Mouse (Mus musculus) cerebellum, adult 11-12 months (tissue): ENCODE measurements around the gene Cd24a.

Experiments used
- DNase-seq: peaks from one replicate; pipeline ENCODE4 v3.0.0; 2022

The Cd24a gene

DNA sequence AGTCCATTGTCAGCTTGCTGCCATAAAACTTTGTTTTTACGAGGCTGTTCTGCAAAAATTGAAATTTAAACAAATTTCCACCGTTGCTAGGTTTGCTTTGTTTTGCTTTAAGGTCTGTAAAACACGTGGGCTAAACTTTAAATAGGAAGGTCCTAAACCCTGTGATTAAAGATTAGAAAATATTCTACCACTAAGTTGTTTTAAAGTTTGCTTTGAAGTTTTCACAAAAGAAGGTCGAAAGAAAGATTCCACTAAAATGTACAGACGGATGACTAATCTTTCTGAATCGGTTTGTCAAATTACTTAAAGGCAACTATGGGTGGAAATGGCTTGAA lies at the start of gene Cd24a:
Gene Cd24a (plus strand): TSS at position 288 of the 335 bp plus-strand sequence.
- DNase-seq: no peak

- no peak for DNase-seq
These were observed 43.7 kb upstream of the Cd24a start for GRCm38 (mm10) chr10:43534382-43534781.

DNA sequence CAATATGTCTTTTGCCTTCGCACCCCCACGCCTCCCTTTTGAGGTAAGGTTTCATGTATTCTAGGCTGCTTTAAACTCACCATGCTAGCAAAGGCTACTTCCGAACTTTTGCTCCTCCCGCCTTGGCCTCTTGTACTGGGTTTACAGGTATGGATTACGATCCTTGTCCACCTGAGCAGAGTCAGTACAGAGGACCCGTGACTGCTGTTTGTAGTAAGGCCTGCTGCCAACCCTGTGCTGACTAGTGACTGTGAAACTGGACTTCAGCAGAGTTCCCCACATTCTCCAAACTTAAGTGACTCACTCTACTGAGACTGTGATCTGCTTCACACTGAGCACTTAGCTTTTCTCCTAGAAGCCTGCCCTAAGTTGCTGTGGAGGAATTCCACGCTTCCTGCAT lies 40.4 kb upstream of the Cd24a start:
- DNase-seq: no peak

GRCm38 (mm10) chr10:43538831-43539230 lies 39.3 kb upstream of the Cd24a start:
- DNase-seq: no peak

DNA sequence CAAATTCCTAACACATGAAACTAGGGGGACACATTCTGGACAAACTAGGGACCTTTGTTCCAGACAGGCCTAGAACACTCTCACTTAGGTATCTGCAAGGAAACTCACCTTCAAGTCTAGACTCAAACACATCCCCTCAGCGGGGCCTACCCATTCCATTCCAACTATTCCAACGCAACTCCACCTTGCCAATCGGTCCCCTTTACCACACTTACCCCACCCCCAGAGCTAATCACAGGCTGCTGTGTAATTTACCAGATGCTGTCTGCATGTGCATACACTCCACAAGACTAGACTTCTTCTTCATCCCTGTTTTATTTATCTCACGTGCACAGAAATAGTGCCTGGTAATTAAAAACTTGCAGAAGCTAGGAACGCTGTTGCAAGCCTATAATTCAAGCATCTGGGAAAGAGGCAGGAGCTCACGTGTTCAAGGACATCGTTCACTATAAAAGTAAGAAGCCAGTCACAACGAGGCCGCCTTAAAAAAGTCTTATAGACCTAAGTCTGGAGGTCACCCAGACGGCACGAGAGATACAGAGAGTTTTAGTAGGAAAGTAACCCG lies 38.3 kb upstream of the Cd24a start:
- peak; percentile 16 for DNase-seq

DNA sequence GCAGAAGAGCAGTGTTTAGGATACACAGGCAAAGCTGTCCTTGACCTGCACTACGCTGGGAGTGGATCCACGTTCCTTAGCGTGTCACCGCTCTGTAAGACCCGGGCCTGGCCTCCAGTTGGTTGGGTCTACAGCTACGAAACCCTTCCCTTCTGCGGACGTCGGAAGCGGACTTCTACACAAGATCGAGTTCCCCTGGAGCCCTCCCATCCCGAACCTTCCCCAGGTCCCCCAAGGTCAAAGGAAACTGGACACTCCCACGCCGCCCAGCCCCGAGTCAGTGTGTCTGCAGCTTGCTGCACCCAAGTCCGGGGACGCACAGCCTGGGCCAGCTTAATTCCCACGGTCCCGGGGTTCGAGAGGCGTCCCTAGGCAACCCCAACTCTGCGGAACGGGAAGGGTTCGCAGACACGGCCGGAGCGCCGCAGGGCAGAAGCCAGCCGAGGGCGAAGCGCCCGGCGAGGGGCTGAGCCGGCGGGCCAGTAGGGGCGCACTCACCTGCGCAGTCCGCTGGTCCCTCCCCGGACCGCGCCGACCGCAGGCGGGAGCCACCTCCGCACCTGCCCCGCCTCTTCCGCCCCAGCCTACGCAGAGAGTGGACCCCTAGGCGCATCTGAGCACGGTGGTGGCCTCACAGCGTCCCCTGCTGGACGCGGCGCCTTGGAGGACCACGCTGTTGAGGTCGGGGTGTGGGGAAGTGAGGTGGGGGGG lies 37.5 kb upstream of the Cd24a start, which contains the start of gene 1700021F05Rik:
Gene 1700021F05Rik (minus strand): TSS at position 553 of the 711 bp plus-strand sequence.
- peak; percentile 96 for DNase-seq

DNA sequence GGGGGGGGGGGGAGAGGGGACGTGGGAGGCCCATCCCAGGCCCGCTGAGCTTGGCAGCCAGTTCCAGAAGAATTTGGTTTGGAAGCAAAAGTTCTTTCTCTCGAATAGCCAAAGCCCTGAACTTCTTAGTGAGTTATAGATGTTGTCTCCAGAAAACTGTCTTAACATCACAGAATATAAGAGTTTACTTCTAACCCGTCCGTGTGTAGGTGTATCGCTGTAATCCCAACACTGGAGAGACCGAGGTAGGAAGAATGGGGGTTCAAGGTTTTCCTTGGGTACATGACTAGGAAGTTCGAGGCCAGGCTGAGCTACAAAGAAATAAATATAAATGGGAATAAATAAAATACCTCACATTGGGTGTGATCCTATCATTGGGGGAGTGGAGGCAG lies 36.9 kb upstream of the Cd24a start:
- DNase-seq: no peak

DNA sequence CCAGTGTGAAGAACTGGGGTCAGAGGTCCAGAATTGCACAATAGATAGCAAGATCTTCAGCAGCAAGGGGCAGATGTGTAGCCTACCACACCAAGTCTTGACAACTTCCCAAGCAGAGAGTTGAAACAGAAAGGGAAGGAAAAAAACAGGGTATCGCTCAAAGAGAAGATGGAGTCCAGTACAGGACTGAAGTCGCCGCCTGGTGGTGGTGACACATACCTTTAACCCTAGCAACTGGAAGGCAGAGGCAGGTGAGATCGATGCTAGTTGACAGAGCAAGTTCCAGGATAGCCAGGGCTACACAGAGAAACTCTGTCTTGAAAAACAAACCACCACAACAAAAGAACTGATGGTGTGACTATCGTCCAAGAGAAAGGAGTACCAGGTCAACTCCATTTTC lies 28.7 kb upstream of the Cd24a start:
- no peak for DNase-seq

DNA sequence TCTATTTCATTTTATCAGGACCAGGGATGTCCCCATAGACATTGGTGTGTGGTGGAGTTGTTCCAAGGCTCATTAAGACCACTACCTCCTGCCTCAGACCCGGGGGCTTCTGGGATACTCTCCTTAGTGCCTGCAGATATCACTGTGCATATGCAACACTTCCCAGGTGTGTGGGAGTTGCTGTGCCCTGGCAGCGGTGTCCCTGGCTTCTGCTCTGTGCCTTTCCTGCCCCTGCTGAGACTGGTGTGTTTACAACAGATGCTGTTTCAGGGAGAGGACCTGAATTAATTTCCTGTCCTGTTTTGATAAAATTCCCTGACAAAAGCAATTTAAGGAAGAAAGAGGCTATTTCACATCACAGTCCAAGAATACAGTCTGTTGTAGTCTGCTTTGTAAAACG lies 27.2 kb upstream of the Cd24a start:
- no peak for DNase-seq

DNA sequence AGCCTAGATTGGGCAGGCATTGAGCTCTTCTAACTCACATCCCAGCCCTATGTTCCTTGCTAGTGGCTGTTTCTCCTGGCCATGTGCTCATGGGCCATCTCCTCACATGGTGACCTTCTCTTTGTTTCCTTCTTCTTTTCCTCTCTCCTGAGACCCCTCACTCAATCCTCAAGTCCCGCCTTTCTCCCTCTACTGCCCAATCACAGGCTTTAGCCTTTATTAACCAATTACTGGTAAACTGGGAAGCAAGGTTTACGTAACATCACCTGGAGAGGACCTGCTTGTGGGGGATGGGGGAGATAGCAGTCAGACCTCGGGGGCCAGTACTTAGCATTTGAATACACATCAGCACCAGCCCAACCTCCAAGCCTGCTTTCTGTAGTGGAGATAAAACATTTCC lies 26.7 kb upstream of the Cd24a start:
- DNase-seq: no peak

GRCm38 (mm10) chr10:43557630-43558165 lies 20.4 kb upstream of the Cd24a start:
- DNase-seq: no peak

- no peak for DNase-seq
These were observed 18.8 kb upstream of the Cd24a start for GRCm38 (mm10) chr10:43559313-43559712.

DNA sequence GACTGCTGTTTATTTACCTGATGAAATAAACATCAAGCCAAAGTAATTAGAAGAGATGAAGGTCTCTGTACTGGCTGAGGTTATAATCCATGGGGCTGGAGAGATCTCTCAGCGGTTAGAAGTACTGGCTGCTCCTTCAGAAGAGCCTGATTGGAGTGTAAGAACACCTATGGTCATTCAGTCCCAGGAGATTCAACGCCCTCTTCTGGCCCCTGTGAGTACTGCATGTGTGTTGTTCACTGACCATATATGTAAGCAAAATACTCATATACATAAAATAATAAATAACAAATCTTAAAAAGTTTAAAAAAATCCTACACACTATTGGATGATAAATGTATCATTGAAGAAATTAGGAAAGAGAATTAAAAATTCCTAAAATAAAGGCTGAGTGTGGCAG lies 17.3 kb upstream of the Cd24a start:
- no peak for DNase-seq

DNA sequence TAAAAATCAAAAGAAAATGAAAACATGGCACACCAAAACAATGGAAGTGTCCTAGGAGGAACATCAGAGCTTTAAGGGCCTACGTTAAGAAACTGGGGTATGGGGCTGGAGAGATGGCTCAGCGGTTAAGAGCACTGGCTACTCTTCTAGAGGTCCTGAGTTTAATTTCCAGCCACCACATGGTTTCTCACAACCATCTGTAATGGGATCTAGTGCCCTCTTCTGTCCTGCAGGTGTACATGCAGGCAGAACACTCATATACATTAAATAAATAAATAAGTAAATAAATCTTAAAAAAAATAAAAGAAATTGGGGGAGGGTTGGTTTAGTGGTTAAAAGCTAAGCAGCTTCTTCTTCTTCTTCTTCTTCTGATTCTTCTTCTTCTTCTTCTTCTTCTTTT lies 16.8 kb upstream of the Cd24a start:
- no peak for DNase-seq

DNA sequence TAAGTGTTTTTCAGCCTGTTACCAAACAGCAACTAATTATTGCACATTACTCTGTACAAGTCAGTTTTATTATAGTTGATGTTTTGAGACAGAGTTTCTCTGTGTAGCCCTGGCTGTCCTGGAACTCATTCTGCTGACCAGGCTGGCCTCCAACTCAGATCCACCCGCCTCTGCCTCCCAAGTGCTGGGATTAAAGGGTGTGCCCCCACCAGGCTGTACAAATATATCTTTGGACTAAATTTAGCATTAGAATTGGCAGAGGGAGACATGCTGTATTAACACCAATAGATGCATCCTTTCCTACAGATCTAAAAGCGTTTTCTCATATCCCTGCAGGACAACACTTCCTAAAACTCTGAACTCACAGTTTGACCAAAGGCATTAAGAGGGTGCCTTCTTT lies 3.7 kb upstream of the Cd24a start:
- no peak for DNase-seq

- peak; percentile 21 for DNase-seq
These were observed 3.1 kb upstream of the Cd24a start for GRCm38 (mm10) chr10:43574956-43575355.

- DNase-seq: no peak
These were observed 636 bp upstream of the Cd24a start for GRCm38 (mm10) chr10:43577299-43577996.

DNA sequence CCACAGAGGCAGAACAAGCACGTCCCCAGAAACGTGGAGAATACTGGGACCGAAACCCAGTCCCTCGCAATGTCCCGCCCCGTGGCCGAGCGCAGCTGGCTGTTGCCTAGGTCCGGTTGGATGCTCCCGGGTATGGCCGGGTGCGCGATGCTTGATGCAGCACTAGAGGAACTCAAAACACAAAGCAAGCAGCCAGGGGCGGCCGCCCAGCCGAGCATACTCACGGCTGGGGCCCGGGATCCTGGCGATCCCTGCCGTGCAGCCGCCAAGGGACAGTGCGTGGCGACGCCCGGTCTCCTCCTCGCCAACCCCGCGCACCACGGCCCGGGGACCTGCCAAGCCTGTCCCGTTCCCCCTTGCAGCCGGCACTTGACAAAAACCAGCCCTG lies 276 bp downstream of the Cd24a start:
- DNase-seq: no peak

- no peak for DNase-seq
These were observed 783 bp downstream of the Cd24a start for GRCm38 (mm10) chr10:43578754-43579380.

- DNase-seq: no peak
These were observed 1.5 kb downstream of the Cd24a start for GRCm38 (mm10) chr10:43579381-43580261.

DNA sequence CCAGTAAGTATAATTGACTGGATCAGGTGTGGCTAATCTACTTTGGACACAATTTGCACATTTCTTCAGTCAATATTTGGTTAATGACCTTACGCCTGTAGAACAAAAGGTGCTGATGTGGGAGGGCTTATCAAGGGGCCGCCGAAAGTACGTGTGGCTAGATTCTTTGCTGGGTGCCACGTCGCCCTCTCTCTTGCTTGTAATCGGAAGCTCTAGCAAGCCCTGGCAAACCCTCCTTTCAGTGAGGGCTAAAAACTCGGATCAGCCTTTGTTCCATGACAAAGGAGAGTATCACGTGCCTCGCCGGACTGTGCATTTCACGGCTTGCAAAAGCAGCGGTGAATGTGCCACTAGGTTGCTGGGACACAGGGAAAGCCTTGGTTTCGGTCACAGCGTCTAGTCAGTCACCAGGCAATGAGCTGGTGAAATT lies 2.6 kb downstream of the Cd24a start:
- no peak for DNase-seq

DNA sequence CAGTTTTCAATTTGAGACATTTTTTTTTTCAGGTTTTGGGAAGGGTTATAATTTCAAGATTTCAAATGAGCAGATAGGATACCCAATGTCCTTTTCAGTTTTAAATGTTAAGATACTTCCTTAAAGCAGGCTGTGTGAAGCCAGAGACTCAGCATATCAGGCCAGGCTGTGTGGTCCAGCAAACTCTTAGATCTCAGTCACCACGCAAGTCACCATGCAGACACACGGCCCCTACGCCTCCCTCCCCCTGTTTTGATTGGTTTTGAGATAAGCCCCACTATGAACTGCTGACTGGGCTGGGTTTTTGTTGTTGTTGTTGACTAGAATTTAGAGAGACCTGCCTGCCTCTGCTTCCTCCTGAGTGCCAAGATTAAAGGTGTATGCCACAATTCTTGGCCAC lies 3.2 kb downstream of the Cd24a start:
- no peak for DNase-seq

- no peak for DNase-seq
These were observed 6.5 kb downstream of the Cd24a start for GRCm38 (mm10) chr10:43584538-43584937.
